Mouse (Mus musculus): ENCODE measurements at regions not wholly inside any gene's neighbourhood (a gene's known extent, or its start where the extent isn't known, plus 50 kb on each side); places are given as distances from the start of the nearest gene placed in this dataset.
"Not testable (repeated sequence)": the region's sequence is repeated elsewhere in the genome, so short reads cannot be mapped to it uniquely, and the experiment has no call there.

- ATAC-seq (ENCODE audit: low FRiP score, low TSS enrichment); H3K4me3 ChIP-seq (ENCODE audit: low read length); H3K4me1 ChIP-seq (ENCODE audit: insufficient read depth, low read length); H3K27me3 ChIP-seq (ENCODE audit: insufficient read depth, low read length); H3K27ac ChIP-seq (ENCODE audit: low read length); H3K36me3 ChIP-seq (ENCODE audit: insufficient read depth, low read length); H3K9me3 ChIP-seq (ENCODE audit: low read length); H3K9ac ChIP-seq (replicated peaks; ENCODE audit: low read length); H3K4me2 ChIP-seq (replicated peaks; ENCODE audit: low read depth, low read length): not testable (repeated sequence)
- WGBS, result 60% methylated on average over 2 of the region's 2 CpGs
Observed at GRCm38 (mm10) chr15:19242962-19243361, 424.2 kb downstream of the Cdh10 start.

GRCm38 (mm10) chr15:19247489-19247888 lies 428.7 kb downstream of the Cdh10 start:
- Histone ChIP-seq H3K9ac (replicated peaks; ENCODE audit: low read length) (no peak overlapping the region), H3K4me1 (ENCODE audit: insufficient read depth, low read length) (no peaks in the 10 kb centered on the region), H3K4me2 (replicated peaks; ENCODE audit: low read depth, low read length) (no peak overlapping the region), H3K4me3 (ENCODE audit: low read length) (no peak overlapping the region), H3K9me3 (ENCODE audit: low read length) (no peaks in the 10 kb centered on the region), H3K27ac (ENCODE audit: low read length) (no peak overlapping the region), H3K36me3 (ENCODE audit: insufficient read depth, low read length) (no peaks in the 10 kb centered on the region), H3K27me3 (ENCODE audit: insufficient read depth, low read length) (no peaks in the 10 kb centered on the region)
- 73% methylated on average over 4 of the region's 4 CpGs for WGBS
- no peak for ATAC-seq (ENCODE audit: low FRiP score, low TSS enrichment)

GRCm38 (mm10) chr15:19275968-19276826 lies 457.4 kb downstream of the Cdh10 start:
- Histone ChIP-seq H3K27ac (ENCODE audit: low read length) (no peak overlapping the region), H3K27me3 (ENCODE audit: insufficient read depth, low read length) (no peaks in the 10 kb centered on the region), H3K9me3 (ENCODE audit: low read length) (no peaks in the 10 kb centered on the region), H3K9ac (replicated peaks; ENCODE audit: low read length) (no peak overlapping the region), H3K36me3 (ENCODE audit: insufficient read depth, low read length) (no peaks in the 10 kb centered on the region), H3K4me3 (ENCODE audit: low read length) (0 out of 2 replicates have a peak overlapping the region, but pooled peaks have one; percentile 24), H3K4me1 (ENCODE audit: insufficient read depth, low read length) (no peaks in the 10 kb centered on the region), H3K4me2 (replicated peaks; ENCODE audit: low read depth, low read length) (no peak overlapping the region)
- no peak for ATAC-seq (ENCODE audit: low FRiP score, low TSS enrichment)
- WGBS, result 52% methylated on average over 10 of the region's 10 CpGs

- WGBS, result 82% methylated on average over 1 of the region's 1 CpGs
- Histone ChIP-seq H3K36me3 (ENCODE audit: insufficient read depth, low read length) (no peaks in the 10 kb centered on the region), H3K9ac (replicated peaks; ENCODE audit: low read length) (no peak overlapping the region), H3K4me3 (ENCODE audit: low read length) (no peak overlapping the region), H3K27me3 (ENCODE audit: insufficient read depth, low read length) (no peaks in the 10 kb centered on the region), H3K4me1 (ENCODE audit: insufficient read depth, low read length) (no peaks in the 10 kb centered on the region), H3K27ac (ENCODE audit: low read length) (no peak overlapping the region), H3K4me2 (replicated peaks; ENCODE audit: low read depth, low read length) (no peak overlapping the region), H3K9me3 (ENCODE audit: low read length) (no peaks in the 10 kb centered on the region)
- no peak for ATAC-seq (ENCODE audit: low FRiP score, low TSS enrichment)
Observed at GRCm38 (mm10) chr15:19316380-19316779, 497.6 kb downstream of the Cdh10 start.

GRCm38 (mm10) chr15:19356322-19356721 lies 537.6 kb downstream of the Cdh10 start:
- H3K27ac ChIP-seq (ENCODE audit: low read length), result no peak overlapping the region
- no peak for ATAC-seq (ENCODE audit: low FRiP score, low TSS enrichment)
- H3K36me3 ChIP-seq (ENCODE audit: insufficient read depth, low read length), result no peaks in the 10 kb centered on the region
- no peaks in the 10 kb centered on the region for H3K9me3 ChIP-seq (ENCODE audit: low read length)
- H3K4me1 ChIP-seq (ENCODE audit: insufficient read depth, low read length), result no peaks in the 10 kb centered on the region
- no peak overlapping the region for H3K4me2 ChIP-seq (replicated peaks; ENCODE audit: low read depth, low read length)
- H3K9ac ChIP-seq (replicated peaks; ENCODE audit: low read length), result no peak overlapping the region
- H3K27me3 ChIP-seq (ENCODE audit: insufficient read depth, low read length), result no peaks in the 10 kb centered on the region
- no peak overlapping the region for H3K4me3 ChIP-seq (ENCODE audit: low read length)
- 82% methylated on average over 1 of the region's 1 CpGs for WGBS

- Histone ChIP-seq H3K27me3 (ENCODE audit: insufficient read depth, low read length) (no peaks in the 10 kb centered on the region), H3K9ac (replicated peaks; ENCODE audit: low read length) (no peak overlapping the region), H3K4me1 (ENCODE audit: insufficient read depth, low read length) (no peaks in the 10 kb centered on the region), H3K9me3 (ENCODE audit: low read length) (no peaks in the 10 kb centered on the region), H3K36me3 (ENCODE audit: insufficient read depth, low read length) (no peaks in the 10 kb centered on the region), H3K27ac (ENCODE audit: low read length) (no peak overlapping the region), H3K4me2 (replicated peaks; ENCODE audit: low read depth, low read length) (no peak overlapping the region), H3K4me3 (ENCODE audit: low read length) (no peak overlapping the region)
- WGBS, result 31% methylated on average over 3 of the region's 3 CpGs
- ATAC-seq (ENCODE audit: low FRiP score, low TSS enrichment), result no peak; the same call in 1 of the 2 replicates
Observed at GRCm38 (mm10) chr15:19360650-19361049, 541.9 kb downstream of the Cdh10 start.

- no peak for ATAC-seq (ENCODE audit: low FRiP score, low TSS enrichment)
- 84% methylated on average over 4 of the region's 4 CpGs for WGBS
- Histone ChIP-seq H3K4me1 (ENCODE audit: insufficient read depth, low read length) (no peaks in the 10 kb centered on the region), H3K9me3 (ENCODE audit: low read length) (no peaks in the 10 kb centered on the region), H3K4me2 (replicated peaks; ENCODE audit: low read depth, low read length) (no peak overlapping the region), H3K36me3 (ENCODE audit: insufficient read depth, low read length) (no peaks in the 10 kb centered on the region), H3K9ac (replicated peaks; ENCODE audit: low read length) (no peak overlapping the region), H3K27me3 (ENCODE audit: insufficient read depth, low read length) (no peaks in the 10 kb centered on the region), H3K27ac (ENCODE audit: low read length) (no peak overlapping the region), H3K4me3 (ENCODE audit: low read length) (no peak overlapping the region)
Observed at GRCm38 (mm10) chr15:19389951-19390350, 571.2 kb downstream of the Cdh10 start.

GRCm38 (mm10) chr15:19391250-19391982 lies 572.7 kb downstream of the Cdh10 start:
- no peak for ATAC-seq (ENCODE audit: low FRiP score, low TSS enrichment)
- Histone ChIP-seq H3K9ac (replicated peaks; ENCODE audit: low read length) (no peak overlapping the region), H3K36me3 (ENCODE audit: insufficient read depth, low read length) (no peaks in the 10 kb centered on the region), H3K4me2 (replicated peaks; ENCODE audit: low read depth, low read length) (no peak overlapping the region), H3K4me3 (ENCODE audit: low read length) (no peak overlapping the region), H3K4me1 (ENCODE audit: insufficient read depth, low read length) (no peaks in the 10 kb centered on the region), H3K9me3 (ENCODE audit: low read length) (no peaks in the 10 kb centered on the region), H3K27ac (ENCODE audit: low read length) (no peak overlapping the region), H3K27me3 (ENCODE audit: insufficient read depth, low read length) (no peaks in the 10 kb centered on the region)
- 90% methylated on average over 6 of the region's 6 CpGs for WGBS

GRCm38 (mm10) chr15:19395681-19396080 lies 576.9 kb downstream of the Cdh10 start:
- Histone ChIP-seq H3K36me3 (ENCODE audit: insufficient read depth, low read length) (no peaks in the 10 kb centered on the region), H3K9ac (replicated peaks; ENCODE audit: low read length) (no peak overlapping the region), H3K4me2 (replicated peaks; ENCODE audit: low read depth, low read length) (no peak overlapping the region), H3K27me3 (ENCODE audit: insufficient read depth, low read length) (no peaks in the 10 kb centered on the region), H3K9me3 (ENCODE audit: low read length) (no peaks in the 10 kb centered on the region), H3K4me1 (ENCODE audit: insufficient read depth, low read length) (no peaks in the 10 kb centered on the region), H3K4me3 (ENCODE audit: low read length) (no peak overlapping the region), H3K27ac (ENCODE audit: low read length) (no peak overlapping the region)
- no peak for ATAC-seq (ENCODE audit: low FRiP score, low TSS enrichment)
- WGBS, result 94% methylated on average over 1 of the region's 1 CpGs

Measured in kidney, embryonic 16.5 days (tissue).